Mouse (Mus musculus) inflammation-experienced regulatory T-cells, adult 6 months (primary cell): ENCODE data around the gene Rassf6. TPM values are rescaled to one million over a fixed set of nuclear protein-coding genes. Genes with fewer than 3 reads are reported as not detected.
"Not testable (repeated sequence)": the region's sequence is repeated elsewhere in the genome, so short reads cannot be mapped to it uniquely, and the experiment has no call there.

Experiments
- ATAC-seq: one replicate; pipeline ENCODE4 v1.8.0; 2017
- polyA plus RNA-seq, 3 experiments: library from polyadenylated mRNA; unstranded; fragments of 100-300 nt; shearing (Covaris generic); gene quantifications; one replicate each; pipeline ENCODE4 v1.2.1; 2017

Rassf6 gene
- polyA plus RNA-seq, 3 experiments from 2014 or later: 1.7 to 3.9 (median 2.1) TPM

DNA sequence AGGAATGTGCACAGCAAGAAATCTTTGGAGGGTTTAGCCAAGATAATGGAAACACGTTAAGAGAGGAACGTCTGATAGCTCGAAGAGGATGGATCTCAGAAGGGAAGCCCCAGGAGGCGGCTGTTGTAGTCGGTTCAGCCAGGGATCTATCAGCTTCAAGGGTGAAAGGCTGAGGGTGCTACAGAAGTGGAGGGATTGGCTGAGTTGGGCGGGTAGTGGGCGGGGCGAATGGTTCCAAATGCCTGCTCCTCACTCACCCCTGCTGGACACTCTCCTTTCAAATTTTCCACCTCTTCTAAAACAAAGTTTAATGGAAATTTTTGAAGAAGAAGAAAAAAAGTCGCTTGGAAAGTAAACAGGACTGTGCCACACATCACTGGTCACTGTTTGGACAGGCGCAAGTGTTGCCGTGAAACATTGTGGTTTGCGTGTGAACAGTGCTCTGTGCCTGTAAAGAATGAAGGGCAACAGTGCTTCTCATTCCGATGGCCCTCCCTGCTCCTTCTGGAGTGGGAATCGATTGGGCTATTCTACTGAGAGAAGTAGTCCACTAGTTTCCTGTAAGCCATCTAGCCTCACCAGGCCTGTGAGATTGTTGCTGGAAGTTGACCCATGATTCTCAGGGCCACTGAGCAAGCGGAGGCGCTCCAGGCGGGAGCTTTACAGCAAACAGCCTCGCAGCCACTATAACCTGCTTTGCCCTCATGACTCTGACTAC, 15.6 kb downstream of the Rassf6 start:
- no peak for ATAC-seq

GRCm38 (mm10) chr5:90623209-90623608, 17.2 kb downstream of the Rassf6 start:
- ATAC-seq: no peak

DNA sequence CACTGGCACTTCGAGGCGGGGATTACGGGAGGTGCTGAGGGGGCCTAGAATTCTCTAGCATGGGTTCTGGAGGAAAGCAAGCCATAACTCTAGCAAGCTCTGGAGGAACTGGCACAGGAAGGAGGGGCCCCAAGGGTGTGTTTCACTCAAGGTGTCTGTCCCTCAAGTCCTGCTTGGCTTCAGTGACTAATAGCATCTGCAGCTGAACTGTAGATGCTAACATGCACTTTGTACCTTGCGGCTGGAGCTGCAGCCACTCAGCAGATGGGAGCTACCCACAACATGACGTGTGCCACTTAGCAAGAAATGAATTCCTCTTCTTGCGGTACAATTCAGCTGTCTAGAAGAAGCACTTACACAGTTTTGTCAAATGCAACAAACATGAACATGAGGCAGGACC, 18.7 kb downstream of the Rassf6 start:
- ATAC-seq: no peak

GRCm38 (mm10) chr5:90621316-90621715, 19.1 kb downstream of the Rassf6 start:
- ATAC-seq: no peak

DNA sequence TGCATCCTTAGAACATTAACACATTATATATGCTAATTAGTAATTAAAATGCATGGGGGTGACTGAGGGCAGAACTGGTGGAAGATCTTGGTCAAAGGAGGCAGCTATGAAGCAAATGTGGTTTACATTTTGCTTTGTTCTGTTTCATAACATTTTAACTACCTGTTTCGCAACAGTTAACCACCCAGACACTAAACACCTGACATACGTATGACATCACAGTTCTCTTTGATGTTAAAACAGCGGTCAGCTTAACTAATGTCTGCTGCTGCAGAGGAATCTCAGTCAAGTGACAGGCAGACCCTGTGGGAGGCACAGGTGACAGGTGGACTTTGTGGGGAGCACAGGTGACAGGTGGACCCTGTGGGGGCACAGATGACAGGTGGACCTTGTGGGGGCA, 22.6 kb downstream of the Rassf6 start:
- ATAC-seq: peak; percentile 67

DNA sequence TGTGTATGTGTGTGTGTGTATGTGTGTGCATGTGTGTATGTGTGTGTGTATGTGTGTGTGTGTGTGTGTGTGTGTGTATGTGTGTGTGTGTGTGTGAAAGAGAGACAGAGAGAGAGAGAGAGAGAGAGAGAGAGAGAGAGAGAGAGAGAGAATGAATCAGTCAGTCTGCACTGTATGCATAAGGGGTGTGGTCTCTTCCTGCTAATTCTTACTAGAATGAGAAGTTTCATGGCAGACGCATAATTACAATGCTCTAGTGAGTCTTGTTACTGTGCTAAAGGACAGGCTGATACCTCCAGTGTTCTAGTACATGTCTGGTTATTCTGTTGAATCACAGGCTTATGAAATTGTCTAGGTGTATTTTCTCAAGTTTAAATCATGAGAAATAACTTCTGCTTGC, 27.7 kb downstream of the Rassf6 start:
- not testable (repeated sequence) for ATAC-seq

DNA sequence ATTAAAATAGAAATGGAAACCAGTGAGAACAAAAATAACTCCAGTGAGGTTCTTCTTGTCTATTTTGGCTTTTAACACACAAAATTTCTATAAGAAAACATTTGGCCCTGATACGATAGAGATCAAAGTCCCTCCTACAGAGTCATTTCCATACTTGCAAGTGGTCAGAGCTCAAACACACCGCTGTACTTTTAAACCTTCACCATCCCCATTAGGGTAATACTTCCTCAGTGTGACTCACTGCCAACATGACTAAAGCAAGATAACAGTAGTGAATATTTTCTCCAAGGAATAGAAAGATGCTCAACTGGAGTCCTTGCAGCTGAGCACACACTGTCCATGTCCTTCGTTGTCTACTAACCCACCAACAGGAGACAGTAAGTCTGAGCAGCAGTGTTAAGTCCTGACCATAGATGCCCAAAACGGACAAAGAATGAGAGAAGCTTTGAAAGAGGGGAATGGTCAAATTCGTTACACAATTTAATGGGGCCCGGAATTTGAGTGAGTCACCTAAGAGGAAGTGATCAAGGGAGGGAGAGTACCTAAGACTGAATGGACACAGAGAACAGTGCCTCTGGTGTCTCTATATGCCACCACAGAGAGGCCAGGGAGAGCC, 28.4 kb downstream of the Rassf6 start:
- peak; percentile 77 for ATAC-seq

DNA sequence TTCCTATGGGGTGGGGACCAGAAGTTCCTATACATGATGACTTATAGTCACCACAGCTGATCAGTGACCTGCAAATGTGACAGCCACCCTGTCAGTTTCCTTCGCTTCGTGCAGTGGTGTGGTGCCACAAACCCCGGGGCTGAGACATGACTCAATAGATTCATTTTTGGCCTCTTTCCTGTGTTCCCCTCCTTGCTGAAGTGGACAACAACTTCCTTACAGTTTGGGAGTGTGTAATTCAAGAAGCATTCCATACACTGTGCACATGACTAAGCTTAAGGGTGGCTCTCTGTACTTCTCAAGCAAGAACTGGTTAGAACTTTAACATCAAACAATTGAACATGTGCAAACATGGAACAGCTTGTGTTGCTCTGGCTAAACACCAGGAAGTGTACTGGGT, 29.1 kb downstream of the Rassf6 start:
- ATAC-seq: peak; percentile 29

GRCm38 (mm10) chr5:90608906-90609305, 31.6 kb downstream of the Rassf6 start:
- no peak for ATAC-seq

- ATAC-seq: peak; percentile 28
Measured at GRCm38 (mm10) chr5:90603407-90603923, 37.0 kb downstream of the Rassf6 start.

DNA sequence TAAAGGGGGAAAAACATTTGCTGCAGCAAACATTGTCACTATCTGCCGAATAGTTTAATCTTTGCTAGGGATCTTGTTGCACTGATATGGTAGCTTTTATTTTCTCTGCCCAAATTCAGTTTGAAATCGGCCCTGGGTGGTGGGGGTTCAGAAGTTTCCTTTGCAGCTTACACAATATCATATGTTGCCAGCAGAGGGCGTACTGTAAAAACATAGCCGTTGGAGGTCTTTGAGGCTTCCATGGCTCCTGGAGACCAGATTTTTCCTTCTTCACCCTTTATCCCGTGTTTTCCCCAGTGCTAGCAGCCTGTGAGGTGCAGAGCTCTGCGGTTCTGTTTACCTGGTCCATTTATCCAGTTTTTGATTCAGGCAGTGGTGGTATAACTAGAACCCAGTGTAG, 39.0 kb downstream of the Rassf6 start:
- ATAC-seq: peak; percentile 58

GRCm38 (mm10) chr5:90596155-90596554, 44.3 kb downstream of the Rassf6 start:
- no peak for ATAC-seq

DNA sequence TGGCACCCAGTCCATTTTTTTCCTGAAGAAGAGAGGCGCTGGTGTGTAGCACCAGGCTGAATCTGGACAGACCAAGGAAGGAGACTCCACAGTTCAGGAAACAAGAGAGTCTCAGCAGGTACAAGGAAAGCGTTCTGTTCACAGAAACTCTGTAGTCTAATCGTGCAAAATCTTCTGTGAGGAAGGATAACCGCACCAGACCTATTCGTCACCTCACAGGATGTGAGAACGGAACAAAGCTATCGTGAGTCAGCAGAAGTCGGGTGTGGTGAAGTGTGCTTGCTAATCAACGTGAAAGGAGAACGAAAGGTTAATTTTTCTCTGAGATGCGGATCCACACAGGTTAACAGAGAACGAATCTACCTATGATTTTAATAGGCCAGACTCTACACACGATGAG, 45.5 kb downstream of the Rassf6 start:
- ATAC-seq: peak; percentile 99

- no peak for ATAC-seq
Measured at GRCm38 (mm10) chr5:90591936-90592335, 48.5 kb downstream of the Rassf6 start.

- ATAC-seq: no peak
Measured at GRCm38 (mm10) chr5:90590676-90591075, 49.8 kb downstream of the Rassf6 start.

DNA sequence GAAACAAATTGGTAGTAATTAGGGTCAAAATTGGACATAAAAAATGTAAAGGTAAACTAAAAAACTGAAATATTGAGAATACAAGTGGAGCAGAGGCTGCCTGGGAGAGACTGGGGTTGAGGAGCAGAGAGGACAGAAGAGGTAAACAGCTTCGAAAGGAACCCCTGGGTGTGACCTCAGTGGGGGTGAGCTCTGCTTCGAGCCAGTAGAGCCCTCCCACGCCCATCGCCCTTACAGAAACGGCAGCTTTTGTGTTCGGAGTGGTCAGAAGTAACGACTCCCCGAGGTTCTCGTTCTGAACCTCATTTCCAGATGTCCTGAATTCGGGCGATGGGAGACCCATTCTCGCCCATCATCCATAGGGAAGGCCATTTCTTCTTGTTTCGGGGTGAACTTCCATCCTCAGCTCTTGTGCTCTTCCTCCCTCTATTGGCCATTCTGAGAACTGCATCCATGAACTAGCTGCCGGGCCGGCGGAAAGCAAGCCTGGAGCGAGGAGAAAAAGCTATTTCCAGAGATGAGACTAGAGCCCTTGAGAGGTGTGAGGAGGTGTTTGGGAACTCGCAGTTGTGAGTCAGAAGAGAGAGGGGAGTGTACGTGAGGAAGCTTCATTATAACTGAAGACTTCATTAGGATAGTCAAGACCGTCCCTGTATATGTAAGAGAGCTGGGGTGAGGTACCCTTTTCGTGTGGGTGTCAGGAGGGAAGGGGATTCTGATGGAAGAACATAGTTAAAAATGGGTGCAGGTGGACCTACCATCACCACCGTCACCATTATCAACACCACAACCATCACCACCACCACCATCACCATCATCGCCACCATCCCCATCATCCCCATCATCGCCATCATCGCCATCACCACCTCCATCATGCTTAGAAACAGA, 51.5 kb downstream of the Rassf6 start:
- peak; percentile 83 for ATAC-seq

GRCm38 (mm10) chr5:90588104-90588503, 52.4 kb downstream of the Rassf6 start:
- ATAC-seq: no peak

DNA sequence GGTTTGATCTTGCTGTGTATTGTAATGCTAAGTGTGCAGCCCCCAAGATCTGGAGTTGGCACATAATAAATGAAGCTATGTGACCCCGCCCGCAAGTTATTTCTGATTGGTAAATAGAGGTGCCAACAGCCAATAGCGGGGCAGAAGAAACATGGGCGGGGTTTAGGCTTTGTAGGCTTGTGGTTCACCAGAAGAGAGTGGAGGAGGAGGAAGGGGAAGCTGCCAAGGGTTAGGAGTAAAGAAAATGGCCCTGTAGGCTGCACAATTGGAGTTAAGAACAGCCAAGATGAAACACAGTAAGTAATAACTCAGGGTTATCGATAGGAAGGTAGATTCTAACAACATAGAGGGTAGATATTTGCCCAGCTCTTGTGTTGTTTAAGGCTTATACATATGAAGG, 53.9 kb downstream of the Rassf6 start:
- ATAC-seq: no peak

GRCm38 (mm10) chr5:90584799-90585198, 55.7 kb downstream of the Rassf6 start:
- no peak for ATAC-seq

DNA sequence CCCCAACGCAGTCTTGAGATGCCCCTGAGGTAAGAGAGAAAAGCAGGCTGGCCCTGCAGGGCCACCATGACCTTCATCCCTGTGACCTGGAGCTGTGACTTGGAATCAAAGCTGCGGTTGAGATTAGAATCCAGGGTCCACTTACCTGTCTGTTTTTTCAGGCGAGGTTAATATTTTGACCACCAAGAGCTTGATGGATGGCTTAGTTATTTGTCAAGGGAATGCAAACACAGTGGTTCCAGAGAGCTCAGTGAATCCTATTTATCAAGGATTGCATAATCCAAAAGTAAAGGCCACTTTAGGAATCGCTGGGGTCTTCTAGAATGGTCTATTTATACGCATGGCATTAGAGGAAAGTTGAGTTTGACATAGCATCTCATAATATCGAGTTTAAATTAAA, 58.3 kb downstream of the Rassf6 start:
- ATAC-seq: no peak

DNA sequence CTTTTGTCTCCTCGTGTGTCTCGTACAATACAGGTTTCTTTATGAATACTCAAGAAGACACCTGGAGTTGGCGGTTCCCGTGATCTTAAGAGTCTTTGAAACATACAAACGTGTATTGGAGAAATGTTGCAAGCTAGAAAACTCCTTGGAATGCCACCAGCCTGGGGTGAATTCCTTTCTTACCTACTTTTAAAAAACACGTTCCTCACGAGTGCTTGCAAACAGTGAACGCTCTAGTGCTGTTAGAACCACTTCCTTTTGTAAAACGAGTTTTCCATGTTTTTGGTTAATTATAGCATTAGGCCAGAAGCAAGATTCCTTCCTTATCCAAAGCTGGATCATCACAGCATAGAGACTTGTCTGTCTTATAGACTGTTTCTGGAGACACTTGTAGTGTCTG, 60.9 kb downstream of the Rassf6 start:
- ATAC-seq: no peak

- ATAC-seq: no peak
Measured at GRCm38 (mm10) chr5:90577751-90578150, 62.7 kb downstream of the Rassf6 start.

DNA sequence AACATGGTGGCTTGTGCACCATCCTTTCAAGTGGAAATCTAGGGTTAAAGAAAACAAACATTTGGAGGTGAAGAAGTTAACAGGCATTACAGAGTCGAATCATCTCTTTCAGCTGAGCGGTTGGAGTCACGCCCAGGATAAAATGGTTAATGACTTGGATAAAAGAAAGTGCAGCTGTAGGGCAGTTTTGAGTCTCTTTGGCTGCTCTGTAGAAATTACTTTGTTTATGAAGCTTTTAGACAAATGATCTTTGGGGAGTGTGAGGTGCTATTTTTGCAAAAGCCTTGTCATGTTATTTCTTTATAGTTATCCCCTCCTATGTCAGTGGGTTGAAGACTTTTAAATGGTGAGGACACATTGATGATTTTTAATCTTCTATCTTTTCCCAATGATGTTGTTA, 69.2 kb downstream of the Rassf6 start:
- ATAC-seq: no peak
